Mouse (Mus musculus) gastrocnemius, adult 2 months (tissue): ENCODE results near the gene Gnb1l. TPM values are rescaled to one million over a fixed set of nuclear protein-coding genes. Genes with fewer than 3 reads are reported as not detected.
A peak's percentile ranks its signal among the peaks of the same experiment; 100 is the strongest.
"Not testable (repeated sequence)": the region's sequence is repeated elsewhere in the genome, so short reads cannot be mapped to it uniquely, and the experiment has no call there.

ENCODE experiments used
- DNase-seq: peaks from one replicate; pipeline ENCODE4 v3.0.0; 2022
- H3K27ac ChIP-seq: fragments of 200-600 bp; 2 replicates; pipeline ENCODE4 v1.8.1; 2022; ENCODE audit warnings: mild to moderate bottlenecking
- H3K4me3 ChIP-seq: fragments of 200-600 bp; 2 replicates; pipeline ENCODE4 v1.8.1; 2022; ENCODE audit warnings: mild to moderate bottlenecking, moderate library complexity
- CTCF ChIP-seq: fragments of 200-600 bp; IDR thresholded peaks from 2 replicates; pipeline ENCODE4 v1.8.1; 2022; ENCODE audit warnings: antibody characterized with exemption, mild to moderate bottlenecking, moderate library complexity
- intact Hi-C: fragments of 180-260 bp; cut with DNase I; formaldehyde crosslinking; loops from one replicate; pipeline ENCODE4 v1.15.1; 2025
- total RNA-seq, 2 experiments: library from RNA; stranded (reverse); gene quantifications; 2 replicates each; pipeline ENCODE4 v1.2.3; 2021

Gnb1l gene
- total RNA-seq, 2 experiments from 2014 or later, result 4.0 to 4.4 TPM

DNA sequence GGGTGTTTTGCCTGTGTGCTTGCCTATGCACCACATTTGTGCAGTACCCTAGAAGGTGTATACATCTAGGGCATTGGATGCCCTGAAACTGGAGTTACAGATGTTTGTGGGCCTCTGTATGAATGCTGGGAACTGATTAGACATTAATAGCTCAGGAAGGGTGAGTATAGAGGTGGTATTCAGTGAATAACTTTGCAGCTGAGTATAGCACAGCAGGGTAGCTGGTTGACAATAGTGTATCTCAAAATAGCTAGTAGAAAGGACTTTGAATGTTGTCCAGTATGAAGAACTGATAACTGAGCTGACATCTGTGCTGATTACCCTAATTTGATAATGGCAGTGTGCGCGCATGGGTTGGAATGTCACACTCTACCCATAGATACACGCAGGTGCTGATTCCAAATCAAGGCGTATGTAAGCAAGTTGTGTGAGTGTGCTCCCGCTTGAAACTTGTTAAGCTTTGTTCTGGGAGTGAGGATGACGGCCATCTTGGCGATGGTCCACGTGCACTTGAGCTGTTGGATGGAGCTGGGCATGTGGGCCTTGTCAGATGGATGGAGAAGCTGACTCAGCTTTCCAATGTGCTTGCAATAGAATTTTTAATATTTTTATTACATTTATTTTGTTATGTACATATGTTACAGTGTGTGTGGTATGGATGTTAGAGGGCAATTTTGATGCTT, 25.2 kb downstream of the Gnb1l start:
- DNase-seq, result no peak
- intact Hi-C loops, result no loop called here
- no peak overlapping the region for H3K4me3 ChIP-seq
- H3K27ac ChIP-seq, result no peak overlapping the region
- no peak for TF ChIP-seq CTCF

DNA sequence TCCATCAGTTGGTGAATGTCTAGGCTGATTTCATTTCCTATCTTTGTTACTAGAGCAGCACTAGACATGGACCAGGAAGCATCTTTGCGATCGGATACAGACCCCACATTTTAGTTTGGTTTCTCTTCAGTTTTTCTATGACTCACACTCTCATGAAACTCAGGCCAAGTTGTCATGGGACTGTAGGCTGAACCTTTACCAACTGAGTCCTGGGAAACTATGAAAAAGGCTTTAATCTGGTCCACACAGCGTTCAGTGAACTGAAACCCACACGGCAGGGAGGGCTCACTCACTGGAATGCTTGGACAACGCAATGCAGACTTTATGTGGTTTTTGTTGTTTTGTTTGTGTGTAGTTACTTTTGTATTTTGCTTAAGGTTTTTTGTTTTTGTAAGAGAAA, 30.1 kb downstream of the Gnb1l start:
- TF ChIP-seq CTCF, result no peak
- no peak for DNase-seq
- Histone ChIP-seq H3K27ac (no peak overlapping the region), H3K4me3 (no peak overlapping the region)
- intact Hi-C loops, result loop anchor here (5.0 kb wide), 1 partner anchor 89 kb away; no protein-coding TSS in a partner anchor

DNA sequence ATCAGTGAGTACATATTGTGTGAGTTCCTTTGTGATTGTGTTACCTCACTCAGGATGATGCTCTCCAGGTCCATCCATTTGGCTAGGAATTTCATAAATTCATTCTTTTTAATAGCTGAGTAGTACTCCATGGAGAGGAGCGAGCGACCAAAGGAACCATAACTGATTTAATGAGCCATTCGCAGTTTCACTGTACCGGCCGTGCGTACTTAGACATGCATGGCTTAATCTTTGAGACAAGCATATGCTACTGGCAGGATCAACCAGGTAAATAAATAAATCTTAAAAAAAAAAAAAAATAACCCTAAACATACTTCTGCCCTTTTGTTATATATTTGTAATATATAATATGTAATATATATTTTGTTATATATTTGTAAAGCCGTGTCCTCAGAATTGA, 34.5 kb downstream of the Gnb1l start:
- intact Hi-C loops, H3K27ac ChIP-seq, DNase-seq, H3K4me3 ChIP-seq: not testable (repeated sequence)

DNA sequence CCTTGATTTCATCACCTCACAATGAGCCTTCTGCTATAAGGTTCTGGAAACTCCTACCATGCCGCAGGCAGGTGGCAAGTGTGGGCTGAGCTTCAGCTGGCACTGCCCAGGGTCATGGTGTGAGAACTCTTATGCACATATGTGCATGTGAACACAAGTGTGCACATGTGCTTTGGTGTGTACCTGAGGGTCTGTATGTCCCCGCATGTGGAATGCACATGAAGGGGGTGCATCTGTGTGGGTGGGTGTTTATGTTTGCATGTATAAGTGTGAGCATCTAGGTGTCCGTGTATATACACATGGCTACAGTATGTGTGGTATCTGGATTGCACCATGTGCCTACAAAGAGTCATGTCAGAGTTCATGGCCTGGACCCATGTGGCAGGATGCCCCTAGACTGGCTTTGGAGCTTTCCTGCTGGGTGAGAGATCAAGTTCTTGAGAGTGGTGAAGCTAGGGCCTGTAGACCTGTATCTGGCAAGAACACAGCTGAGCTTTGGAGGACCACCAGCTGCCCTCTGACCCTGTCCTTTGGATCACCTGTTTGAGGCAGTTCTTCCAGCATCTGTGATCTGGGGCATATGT, 39.0 kb downstream of the Gnb1l start:
- no peak for DNase-seq
- Histone ChIP-seq H3K27ac (no peak overlapping the region), H3K4me3 (no peak overlapping the region)
- no peak for TF ChIP-seq CTCF
- intact Hi-C loops, result no loop called here

DNA sequence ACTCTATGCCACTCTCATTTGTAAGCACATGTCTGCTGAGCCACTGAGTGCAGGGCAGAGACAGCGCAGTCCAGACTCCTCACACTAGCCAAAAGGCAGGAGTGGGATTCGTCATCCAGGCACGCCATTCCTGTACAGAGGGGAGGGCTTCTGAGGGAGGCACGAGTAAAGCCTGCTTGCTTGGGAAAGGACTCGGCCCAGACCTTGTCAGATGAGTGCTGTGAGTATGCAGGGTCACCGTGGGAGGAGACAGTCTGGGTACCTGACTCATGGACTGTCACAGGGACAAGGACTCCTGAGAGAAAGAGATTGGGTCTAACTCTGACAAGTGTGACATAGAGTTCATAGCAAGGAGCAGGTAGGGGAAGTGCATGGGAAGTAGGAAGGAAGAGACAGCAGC, 40.8 kb downstream of the Gnb1l start:
- Histone ChIP-seq H3K4me3 (no peak overlapping the region), H3K27ac (no peak overlapping the region)
- no peak for DNase-seq
- TF ChIP-seq CTCF, result no peak
- intact Hi-C loops, result no loop called here

DNA sequence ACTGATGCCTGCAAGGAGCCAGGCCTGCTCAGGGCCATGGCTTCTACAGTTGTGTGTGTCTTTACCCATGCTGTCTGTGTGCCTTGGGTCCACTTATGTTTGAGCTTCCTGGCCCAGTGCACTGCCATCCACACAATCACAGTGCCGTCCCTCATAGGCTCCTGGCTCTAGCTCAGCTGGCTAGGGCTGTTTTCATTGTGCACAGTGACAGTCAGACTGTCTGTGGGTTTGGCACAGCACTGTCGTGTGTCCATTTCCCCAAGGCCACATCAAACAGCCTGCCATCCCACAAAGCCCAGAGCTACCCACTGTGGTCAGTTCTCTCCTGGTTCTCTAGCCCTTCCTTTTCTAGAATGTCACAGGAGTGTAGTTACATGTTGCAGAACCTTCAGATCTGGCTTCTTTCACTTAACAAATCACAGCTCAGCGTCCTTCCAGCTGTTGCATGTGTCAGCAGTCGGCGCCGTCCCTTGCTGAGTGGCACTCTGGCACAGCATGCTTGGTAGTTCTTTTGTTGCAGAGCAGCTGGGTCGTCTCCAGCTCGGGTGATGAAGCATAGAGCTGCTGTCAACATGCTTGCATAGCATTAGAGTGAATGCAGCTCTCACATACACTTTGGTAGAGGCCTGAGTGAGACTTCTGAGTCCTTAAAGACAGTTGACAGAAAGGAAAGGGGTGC, 44.8 kb downstream of the Gnb1l start:
- intact Hi-C loops, result no loop called here
- TF ChIP-seq CTCF, result no peak
- no peak for DNase-seq
- Histone ChIP-seq H3K27ac (no peak overlapping the region), H3K4me3 (no peak overlapping the region)

DNA sequence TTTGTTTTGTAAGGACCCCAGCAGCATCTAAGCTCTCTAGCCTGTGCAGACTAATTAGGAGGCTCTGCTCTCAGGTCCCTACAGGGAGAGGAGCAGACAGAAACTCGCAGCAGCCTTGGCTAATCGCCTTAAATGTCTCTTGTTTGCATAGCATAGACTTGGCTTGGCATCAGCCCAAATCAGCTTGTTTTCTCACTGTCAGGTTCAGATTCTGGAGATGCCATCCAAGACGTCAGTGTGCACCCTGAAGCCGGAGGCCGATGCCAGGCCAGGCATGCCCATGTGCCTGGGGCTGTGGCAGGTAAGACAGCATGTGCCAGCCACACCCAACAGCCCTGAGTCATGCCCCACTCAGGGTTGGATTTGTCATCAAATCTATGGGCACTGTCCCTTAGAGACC, 49.4 kb downstream of the Gnb1l start:
- H3K27ac ChIP-seq, result no peak overlapping the region
- H3K4me3 ChIP-seq, result no peak overlapping the region
- no peak for DNase-seq
- intact Hi-C loops, result no loop called here
- no peak for TF ChIP-seq CTCF

DNA sequence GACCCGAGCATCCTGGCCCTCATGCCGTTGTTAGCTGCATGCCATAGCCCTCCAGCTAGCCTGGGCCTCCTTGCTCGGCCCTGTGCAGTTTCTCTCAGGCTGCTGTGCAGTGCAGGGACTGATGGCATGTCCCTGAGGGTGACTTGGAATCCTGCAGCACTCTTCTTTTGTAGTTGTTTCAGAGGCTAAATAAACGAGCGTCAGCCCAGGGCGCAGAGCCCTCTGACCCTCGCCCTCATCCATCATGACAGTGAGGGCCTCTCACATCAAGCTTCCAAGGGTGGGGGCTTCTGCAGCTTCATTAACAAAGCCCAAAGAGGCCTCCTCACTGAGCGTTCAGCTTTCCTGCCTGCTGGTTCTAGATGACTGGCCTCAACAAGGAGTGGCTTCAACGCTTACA, 53.1 kb downstream of the Gnb1l start:
- no peak for TF ChIP-seq CTCF
- no peak overlapping the region for H3K4me3 ChIP-seq
- intact Hi-C loops, result no loop called here
- DNase-seq, result peak; percentile 1
- no peak overlapping the region for H3K27ac ChIP-seq

DNA sequence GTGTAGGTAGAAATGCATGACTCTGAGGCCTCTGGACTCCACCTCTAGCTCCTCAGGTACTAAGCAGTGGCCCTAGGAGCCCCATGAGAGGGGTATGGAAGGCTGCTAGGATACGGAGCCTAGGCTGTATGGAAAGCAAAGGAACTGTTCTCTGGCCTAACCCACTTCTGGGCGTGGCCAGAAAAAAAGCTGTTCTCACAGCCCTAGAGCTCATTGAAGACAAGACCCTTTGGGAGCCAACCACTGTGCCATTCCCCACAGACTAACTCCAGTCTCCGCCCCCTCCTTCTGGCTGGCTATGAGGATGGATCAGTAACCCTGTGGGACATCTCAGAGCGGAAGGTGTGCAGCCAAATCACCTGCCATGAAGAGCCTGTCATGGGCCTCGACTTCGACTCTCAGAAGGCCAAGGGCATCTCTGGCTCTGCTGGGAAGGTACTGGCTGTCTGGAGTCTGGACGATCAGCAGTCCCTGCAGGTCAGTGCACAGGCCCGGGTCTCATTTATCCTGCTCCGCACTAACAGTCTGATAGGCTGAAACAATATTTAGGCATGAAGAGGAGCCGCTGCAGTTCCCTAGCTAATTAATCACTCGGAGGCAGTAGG, 53.7 kb downstream of the Gnb1l start:
- no peak for TF ChIP-seq CTCF
- DNase-seq, result peak; percentile 8
- Histone ChIP-seq H3K27ac (no peak overlapping the region), H3K4me3 (no peak overlapping the region)
- intact Hi-C loops, result no loop called here

DNA sequence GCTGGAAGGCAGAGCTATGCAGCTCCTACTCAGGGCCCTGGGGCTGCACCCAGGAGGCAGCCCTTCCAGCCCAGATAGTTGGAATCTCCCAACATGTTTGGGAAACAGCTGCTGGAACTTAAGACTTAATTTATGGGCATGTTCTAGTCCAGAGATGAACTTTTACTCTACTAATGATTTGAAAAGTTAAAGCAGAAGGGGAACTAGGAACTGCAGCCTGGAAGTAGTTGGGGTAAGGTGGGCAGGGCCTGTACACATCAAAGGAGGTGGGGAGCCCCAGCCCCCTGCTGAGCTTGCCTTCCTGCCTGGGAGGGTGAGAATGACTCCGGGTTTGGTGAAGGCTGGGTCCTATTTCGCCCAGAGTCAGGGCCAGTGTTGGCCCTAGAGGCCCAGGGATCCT, 56.2 kb downstream of the Gnb1l start:
- no peak overlapping the region for H3K4me3 ChIP-seq
- intact Hi-C loops, result no loop called here
- no peak for TF ChIP-seq CTCF
- no peak overlapping the region; the same call in 1 of the 2 replicates for H3K27ac ChIP-seq
- DNase-seq, result no peak

DNA sequence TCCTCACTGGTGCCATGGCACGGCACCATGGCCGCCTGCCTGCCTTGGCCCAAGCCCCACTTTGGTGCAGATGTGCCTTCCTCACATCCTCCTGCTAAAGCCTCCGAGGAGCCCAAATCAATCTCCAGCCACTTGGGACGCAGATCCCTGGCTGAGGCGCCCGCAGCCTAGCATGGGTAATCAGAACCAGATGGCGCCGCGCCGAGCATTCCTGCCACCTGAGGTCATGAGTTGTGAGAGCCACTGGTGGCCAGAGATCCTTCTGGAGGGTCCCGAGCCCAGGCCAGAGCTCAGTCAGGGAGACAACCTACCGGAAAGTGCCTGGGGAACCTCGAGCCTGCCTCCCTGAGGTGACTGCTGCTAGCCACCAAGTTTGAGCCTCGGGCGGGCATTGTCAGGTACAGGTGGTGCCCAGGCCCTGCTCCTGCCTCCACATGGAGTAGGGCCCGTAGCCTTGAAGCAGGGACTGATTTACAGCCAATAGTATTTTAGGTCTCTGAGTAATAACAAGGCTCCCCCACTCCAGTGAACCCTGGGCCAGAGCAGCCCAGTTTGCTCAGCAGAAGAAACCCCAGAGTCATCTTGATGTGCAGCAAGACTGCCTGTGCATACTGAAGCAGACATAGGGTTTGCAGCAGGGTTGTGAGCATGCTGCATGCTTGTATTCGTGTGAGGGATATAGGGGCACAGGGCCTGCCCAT, 56.9 kb downstream of the Gnb1l start:
- intact Hi-C loops, result no loop called here
- Histone ChIP-seq H3K4me3 (no peak overlapping the region), H3K27ac (peak overlapping the region; percentile 66)
- TF ChIP-seq CTCF, result no peak
- peak; percentile 88 for DNase-seq

DNA sequence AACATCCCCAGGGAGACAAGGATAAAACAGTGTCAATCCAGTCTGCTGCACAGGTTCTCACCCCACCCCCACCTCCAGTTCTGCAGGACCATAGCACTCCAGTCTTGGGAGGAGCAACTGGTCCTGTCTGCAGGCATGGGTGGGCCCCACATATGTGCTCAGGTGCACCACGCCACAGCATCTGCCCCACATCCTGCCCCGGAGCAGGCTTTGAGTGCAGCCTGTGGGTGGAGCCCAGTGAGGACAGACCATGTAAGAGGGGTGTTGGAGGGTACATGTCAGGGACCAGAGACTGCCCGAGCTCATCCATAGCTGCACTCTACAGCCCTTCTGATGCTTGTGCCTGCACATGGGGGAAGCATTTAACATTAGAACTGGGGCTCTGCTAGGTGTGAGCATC, 57.9 kb downstream of the Gnb1l start:
- intact Hi-C loops, result no loop called here
- H3K4me3 ChIP-seq, result no peak overlapping the region
- DNase-seq, result peak; percentile 8
- H3K27ac ChIP-seq, result no peak overlapping the region
- TF ChIP-seq CTCF, result no peak

DNA sequence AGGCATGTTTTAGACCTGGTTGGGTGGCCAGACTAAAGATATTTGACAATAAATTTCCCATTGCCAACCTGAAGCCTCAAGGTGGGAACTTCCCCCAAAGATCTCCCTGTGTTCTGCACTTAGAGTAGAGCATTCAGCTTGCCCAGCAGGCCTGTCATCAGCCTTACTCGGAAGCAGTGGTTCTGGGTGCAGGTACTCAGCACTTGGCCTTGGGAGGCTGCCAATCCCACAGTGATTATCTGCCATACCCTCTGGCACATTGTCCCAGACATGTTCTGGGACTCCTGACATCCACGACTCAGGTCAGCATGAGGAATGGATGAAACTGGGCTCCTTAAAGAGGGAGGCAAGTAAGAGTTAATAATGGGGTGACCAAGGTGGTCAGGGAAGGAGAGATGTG, 66.0 kb downstream of the Gnb1l start:
- DNase-seq, result no peak
- intact Hi-C loops, result no loop called here
- no peak for TF ChIP-seq CTCF
- Histone ChIP-seq H3K4me3 (no peak overlapping the region), H3K27ac (no peak overlapping the region)
